Mouse (Mus musculus) fat pad, adult 2 months (tissue): ENCODE measurements at regions not wholly inside any gene's neighbourhood (a gene's known extent, or its start where the extent isn't known, plus 50 kb on each side); places are given as distances from the start of the nearest gene placed in this dataset.

ENCODE experiments used
- DNase-seq: peaks from one replicate; pipeline ENCODE4 v3.0.0-alpha.2; 2011; ENCODE audit warnings: low read depth, low spot score; ENCODE audit errors: extremely low read depth

- DNase-seq = no peak
Observed at GRCm38 (mm10) chr3:80255304-80255703, 371.0 kb downstream of the Fam198b start.

- no peak for DNase-seq
Observed at GRCm38 (mm10) chr3:80256383-80256782, 372.1 kb downstream of the Fam198b start.

GRCm38 (mm10) chr3:80263095-80263494 is 378.8 kb downstream of the Fam198b start:
- DNase-seq = no peak

GRCm38 (mm10) chr3:80284656-80285055 is 400.3 kb downstream of the Fam198b start:
- DNase-seq = peak; percentile 25

- peak; percentile 57 for DNase-seq
Observed at GRCm38 (mm10) chr3:80285246-80285645, 400.9 kb downstream of the Fam198b start.

- DNase-seq = no peak
Observed at GRCm38 (mm10) chr3:80293485-80293884, 409.2 kb downstream of the Fam198b start.

GRCm38 (mm10) chr3:80307632-80308031 is 423.3 kb downstream of the Fam198b start:
- DNase-seq = no peak

GRCm38 (mm10) chr3:80309931-80310330 is 425.6 kb downstream of the Fam198b start:
- no peak for DNase-seq

GRCm38 (mm10) chr3:80311689-80312088 is 427.4 kb downstream of the Fam198b start:
- no peak for DNase-seq

- DNase-seq = no peak
Observed at GRCm38 (mm10) chr3:80322291-80322690, 438.0 kb downstream of the Fam198b start.

- DNase-seq = peak; percentile 77
Observed at GRCm38 (mm10) chr3:80324726-80325125, 440.4 kb downstream of the Fam198b start.

- no peak for DNase-seq
Observed at GRCm38 (mm10) chr3:80331776-80332175, 447.4 kb downstream of the Fam198b start.

- peak; percentile 45 for DNase-seq
Observed at GRCm38 (mm10) chr3:80334446-80334893, 450.1 kb downstream of the Fam198b start.

- no peak for DNase-seq
Observed at GRCm38 (mm10) chr3:80336123-80336674, 451.9 kb downstream of the Fam198b start.

GRCm38 (mm10) chr3:80367972-80368371 is 434.7 kb downstream of the Gria2 start:
- no peak for DNase-seq

GRCm38 (mm10) chr3:80369214-80369941 is 433.3 kb downstream of the Gria2 start:
- no peak for DNase-seq

- no peak for DNase-seq
Observed at GRCm38 (mm10) chr3:80372436-80372835, 430.2 kb downstream of the Gria2 start.

- no peak for DNase-seq
Observed at GRCm38 (mm10) chr3:80385986-80386385, 416.6 kb downstream of the Gria2 start.

GRCm38 (mm10) chr3:80396240-80396639 is 406.4 kb downstream of the Gria2 start:
- no peak for DNase-seq

GRCm38 (mm10) chr3:80420453-80420852 is 382.2 kb downstream of the Gria2 start:
- DNase-seq = no peak

GRCm38 (mm10) chr3:80421461-80421860 is 381.2 kb downstream of the Gria2 start:
- no peak for DNase-seq

GRCm38 (mm10) chr3:80422106-80422505 is 380.5 kb downstream of the Gria2 start:
- no peak for DNase-seq

GRCm38 (mm10) chr3:80422646-80423045 is 380.0 kb downstream of the Gria2 start:
- no peak for DNase-seq
